Mouse (Mus musculus): ENCODE measurements around the gene Gm10181. TPM values are rescaled to one million over a fixed set of nuclear protein-coding genes. Genes with fewer than 3 reads are reported as not detected.
"Not testable (repeated sequence)": the region's sequence is repeated elsewhere in the genome, so short reads cannot be mapped to it uniquely, and the experiment has no call there.

Gene Gm10181
- total RNA-seq (2021): not detected
- long read RNA-seq, experiment 1: 0 reads
- long read RNA-seq, experiment 2: 0 reads

DNA sequence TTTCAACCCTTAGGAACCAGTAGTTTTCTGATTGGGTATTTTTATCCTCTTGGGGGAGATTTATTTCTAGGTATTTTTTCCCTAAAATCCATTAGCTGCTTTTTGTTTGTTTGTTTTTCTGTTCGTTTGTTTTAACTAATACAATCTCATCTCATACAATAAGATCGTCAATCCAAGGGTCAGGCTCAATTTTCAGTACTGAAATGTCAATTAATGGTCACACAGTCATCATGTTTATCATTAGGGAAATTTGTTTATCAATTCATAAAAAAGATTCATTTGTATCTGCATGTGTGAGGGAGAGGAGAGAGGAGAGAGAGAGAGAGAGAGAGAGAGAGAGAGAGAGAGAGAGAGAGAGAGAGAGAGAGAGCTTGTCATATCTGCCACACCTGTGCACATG lies at the start of gene Gm10181:
Gm10181 (plus strand) TSS at position 301 of the 400 bp plus-strand sequence.
- no peak for DNase-seq (ENCODE audit: low spot score in 2 of 2)

DNA sequence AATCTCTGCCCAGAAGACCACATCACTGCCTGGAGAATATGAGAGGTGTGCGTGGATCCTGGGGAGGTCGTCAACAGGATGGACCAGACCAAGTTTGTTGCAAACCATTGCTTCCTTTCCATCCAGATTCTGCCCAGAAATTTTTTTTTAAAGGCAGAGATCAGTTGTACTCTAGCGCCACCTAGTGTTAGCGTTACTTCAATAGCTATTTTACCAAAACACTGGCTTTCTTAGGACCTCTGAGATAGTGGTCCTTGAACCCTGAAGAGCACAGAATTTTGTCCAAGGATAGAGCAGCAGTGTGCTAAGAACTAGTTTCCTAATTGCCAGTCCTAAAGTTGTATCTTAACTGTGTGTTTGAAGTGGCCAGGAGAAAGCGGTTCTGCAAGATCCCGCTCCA lies 47.6 kb upstream of the Gm10181 start:
- no peak for DNase-seq (ENCODE audit: low spot score in 2 of 2)

DNA sequence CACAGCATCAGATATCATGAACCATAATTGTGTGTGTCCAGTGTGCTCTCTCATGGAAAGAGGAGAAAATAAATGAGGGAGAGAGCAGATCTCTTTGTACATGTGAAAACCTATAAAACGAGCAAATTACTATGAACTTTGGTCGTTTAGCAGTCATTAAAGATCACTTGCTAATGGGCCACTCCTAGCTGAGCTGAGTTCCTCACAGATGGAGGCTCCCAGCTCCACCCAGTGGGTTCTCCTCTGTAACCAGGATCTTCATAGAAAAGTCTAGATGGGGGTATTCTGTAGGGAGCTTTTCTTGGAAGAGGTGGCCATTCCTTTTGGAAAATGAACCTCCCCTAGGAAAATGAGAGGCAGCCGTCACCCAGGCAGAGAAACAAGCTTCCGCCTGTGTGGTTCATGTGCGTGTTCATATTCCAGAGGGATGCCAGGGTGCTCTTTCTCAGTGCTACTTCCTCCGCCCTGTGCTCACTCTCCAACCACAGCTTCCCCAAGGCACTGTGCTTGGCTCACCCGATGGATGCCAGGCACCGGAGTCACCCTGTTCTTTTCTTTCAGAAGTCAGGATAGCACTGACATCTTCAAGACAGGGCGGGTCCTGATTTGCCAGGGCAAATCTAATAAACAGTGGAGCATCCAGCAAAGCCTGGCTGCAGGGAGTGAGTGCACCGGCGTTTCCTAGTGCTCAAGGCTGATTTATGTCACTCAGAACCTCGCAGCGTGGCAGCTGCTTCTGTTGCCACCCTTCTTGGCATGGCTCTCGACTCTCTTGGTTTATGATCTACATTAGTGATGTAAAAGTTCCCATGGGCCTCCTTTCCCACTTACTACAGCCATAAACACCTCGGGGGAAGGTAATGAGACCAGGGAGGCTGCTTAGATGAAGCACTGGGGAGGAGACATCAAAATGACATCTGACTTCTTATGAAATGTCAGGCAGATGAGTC lies 46.8 kb upstream of the Gm10181 start:
- DNase-seq (ENCODE audit: low spot score in 2 of 2): no peak

DNA sequence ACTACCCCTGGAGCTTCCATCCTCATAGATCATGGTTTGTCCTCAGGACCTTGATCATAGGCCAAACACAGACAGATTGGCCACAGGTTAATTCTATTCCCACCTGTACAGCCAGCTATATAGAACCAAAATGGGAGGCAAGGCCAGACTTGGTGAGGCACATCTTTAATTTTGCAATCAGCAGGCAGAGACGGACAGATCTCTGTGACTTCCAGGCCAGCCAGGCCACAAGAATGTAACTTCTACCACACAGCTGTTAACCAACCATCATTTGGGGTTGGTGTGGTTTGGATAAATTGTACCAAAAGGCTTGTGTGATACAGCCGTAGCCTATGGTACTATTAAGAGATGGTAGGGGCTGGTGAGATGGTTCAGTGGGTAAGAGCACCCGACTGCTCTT lies 44.9 kb upstream of the Gm10181 start:
- no peak for DNase-seq (ENCODE audit: low spot score in 2 of 2)

DNA sequence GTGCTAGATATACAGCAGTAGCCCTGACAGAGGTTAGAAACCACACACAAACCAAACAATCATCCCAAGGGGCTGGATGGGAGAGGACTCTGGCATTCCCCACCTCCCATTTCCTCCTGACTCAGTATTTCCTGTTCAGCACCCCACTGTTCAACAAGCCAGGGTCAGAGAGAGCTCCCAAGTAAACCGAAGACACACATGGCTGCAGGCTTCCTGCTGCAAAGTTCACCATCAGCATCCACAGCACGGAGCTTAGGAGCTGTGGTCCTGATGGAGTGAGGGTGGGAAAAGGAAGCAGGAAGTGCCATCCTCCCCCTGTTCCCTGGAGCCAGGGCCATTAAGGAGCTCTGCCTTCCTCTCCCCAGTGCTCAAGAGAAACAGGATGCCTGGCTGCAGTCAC lies 40.9 kb upstream of the Gm10181 start:
- DNase-seq (ENCODE audit: low spot score in 2 of 2): no peak

DNA sequence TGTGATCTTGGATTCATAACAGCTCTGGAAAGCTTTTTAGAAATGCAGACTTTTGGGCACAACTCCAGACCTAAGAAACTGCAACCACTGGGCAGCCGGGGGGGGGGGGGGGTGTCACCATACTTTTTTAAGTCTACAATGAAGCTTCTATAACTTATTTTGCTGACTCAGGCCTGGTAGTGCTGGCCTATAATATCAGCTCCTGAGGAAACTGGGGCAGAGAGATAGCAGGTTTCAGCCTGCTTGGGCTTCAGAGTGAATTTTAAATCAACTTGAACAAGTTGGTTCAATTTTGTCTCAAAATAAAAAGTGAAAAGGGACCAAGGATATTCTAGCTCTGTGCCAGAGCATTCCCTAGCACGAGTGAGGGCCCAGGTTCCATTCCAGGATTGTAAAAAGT lies 40.3 kb upstream of the Gm10181 start:
- no peak for DNase-seq (ENCODE audit: low spot score in 2 of 2)

DNA sequence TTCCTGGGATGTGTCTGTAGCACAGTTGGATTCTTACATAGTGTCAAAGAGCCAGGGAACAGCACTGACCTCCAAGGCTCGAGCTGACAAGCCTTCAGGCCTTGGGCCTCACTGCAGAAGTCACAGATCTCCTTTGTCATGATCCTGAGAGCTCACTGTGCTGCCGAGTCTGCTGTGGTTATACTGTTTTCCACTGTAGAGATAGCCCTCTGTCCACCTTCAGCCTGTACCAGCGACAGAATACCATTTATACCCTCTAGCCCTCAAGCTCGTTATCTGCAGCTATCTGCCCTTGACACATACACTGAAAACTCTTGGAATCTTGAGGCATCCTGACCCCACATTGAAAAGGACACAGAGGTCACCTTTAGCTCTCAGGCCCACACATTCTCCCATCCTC lies 37.3 kb upstream of the Gm10181 start:
- DNase-seq (ENCODE audit: low spot score in 2 of 2): no peak

DNA sequence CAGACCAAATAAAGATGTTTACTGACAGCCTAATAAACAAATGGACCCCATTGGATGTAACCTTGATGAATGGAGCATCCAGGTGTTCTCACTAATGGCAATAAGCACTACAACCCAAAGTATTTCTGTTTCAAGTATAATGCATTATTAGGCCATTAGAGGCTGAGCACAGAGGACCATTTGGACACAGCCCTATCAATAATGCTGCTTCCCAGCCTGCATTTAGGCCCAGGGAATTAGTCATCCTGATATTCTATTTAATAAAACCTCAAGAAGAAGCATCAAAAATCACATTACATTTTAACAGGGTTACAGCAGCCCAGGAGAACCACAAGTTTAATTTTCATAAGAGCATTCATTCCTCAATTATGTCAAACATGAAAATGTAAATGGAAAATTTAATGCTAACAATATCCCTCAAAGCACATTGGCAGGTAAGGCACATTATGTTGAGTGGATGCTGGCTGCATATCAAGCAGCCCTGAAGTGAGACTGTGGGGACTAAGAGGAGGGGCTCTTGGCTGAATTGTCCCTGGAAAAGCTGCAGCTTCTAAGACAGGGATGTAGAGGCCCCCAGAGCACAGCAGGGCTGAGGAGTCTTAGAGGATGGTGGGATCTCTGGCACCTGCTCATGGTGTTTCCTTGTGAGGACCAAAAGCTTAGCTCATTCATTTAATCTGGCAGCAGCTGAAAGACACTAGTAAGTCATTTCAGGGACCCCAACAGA lies 33.4 kb upstream of the Gm10181 start:
- DNase-seq (ENCODE audit: low spot score in 2 of 2): no peak

DNA sequence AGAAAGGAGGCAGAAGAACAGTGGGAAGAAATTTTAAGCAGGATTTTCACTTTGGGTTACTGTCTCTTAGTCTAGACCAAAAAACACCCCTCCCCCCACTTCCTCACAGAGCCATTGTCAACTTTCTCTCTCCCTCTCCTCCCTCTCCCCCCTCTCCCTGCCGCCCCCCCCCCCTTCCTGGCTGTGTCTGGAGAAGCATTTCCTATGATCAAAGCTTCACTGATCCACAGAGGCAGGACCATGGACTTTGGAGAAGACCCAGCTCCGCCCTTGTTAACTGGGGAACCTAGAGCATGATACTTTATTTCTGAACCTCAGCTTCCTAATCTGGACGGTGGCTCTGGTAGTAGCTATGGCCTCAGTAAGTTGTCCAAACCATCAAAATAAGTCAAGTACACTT lies 30.5 kb upstream of the Gm10181 start:
- no peak for DNase-seq (ENCODE audit: low spot score in 2 of 2)

DNA sequence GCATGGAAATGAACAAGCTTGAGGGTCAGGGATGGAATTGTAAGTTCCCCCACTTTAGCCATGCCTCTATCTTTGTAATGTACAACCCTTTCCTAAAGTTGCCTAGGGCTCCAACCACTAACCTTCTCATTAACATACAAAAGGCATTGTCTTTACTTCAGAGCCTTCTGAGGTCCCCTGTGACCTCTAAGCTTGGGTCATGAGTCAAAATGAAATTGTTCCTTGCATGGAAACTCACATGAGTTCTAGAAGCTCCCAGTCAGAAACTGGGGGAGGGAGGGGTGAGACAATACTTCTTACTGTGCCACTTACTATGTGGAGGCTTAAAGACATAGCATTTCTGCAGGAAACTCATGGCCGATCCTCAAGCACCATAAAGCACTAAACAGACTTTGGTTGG lies 16.6 kb upstream of the Gm10181 start:
- no peak for DNase-seq (ENCODE audit: low spot score in 2 of 2)

DNA sequence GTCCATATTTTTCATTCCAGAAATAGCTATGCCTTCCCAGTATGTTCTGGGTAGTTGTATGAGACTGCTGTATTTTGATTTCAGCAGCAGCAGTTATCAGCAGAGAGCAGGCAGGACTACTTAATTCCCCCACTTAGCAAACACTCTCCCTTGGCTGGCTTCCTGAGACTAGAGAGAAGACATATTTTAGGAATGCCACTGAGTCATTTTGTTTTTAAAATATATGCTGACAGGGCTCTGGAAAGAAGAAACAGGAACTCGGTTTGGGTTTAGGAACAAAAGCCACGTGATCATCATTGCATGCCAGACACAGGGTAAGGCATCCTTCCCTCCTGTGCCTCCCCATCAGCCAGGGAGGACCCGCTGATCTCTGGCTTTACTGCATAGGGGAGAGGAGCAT lies 13.2 kb upstream of the Gm10181 start:
- no peak for DNase-seq (ENCODE audit: low spot score in 2 of 2)

DNA sequence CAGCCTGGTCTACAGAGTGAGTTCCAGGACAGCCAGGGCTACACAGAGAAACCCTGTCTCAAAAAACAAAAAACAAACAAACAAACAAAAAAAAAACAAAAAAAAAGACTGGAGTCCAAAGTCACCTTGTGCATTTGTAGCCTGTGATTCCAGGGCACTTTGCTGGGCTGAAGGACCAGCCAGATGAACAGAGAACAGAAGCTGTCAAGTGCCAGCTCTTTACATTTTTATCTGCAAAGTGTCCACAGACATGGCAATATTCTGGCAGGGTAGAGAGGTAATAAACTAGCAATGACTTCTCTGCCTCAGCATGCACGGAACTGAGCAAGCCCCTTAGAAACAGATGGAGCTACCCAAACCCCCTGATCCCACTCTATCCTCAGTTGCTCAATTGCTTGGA lies 12.7 kb upstream of the Gm10181 start:
- no peak for DNase-seq (ENCODE audit: low spot score in 2 of 2)

DNA sequence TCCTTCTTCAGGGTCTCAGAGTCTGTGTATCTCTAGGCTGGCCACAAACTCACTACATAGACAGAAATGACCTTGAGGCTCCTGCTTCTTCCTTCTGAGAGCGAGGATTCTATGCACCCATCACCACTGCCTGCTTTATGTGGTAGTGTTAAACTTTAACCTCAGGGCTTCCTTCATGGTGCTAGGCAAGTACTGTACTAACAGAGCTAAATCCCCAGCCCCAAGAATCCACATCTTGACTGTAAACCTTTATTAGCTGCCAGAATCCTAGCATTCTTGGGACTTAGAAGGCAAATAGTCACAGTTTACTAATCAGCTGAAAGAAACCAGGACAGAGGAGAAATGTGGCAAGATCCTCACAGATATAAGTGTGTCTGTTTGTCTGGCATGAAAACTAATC lies 1.6 kb downstream of the Gm10181 start:
- DNase-seq (ENCODE audit: low spot score in 2 of 2): no peak

DNA sequence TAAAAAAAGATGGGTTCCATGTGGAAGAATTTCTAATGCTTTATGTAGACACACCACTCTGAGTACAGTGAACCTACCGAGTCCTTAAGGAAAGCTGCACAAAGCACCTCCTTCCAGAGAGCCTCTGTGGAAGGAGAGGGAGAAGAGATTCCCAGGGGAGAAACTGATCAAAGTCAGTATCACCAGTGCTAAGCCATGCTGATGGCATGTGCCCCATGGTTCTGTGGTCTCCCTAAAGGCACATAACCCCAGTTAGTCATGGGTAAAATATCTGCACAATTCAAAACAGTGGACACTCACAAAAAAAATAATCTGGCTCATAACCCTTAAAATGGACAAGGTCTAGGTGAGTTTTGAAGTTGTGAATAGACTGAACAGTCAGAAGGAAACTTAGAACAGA lies 13.7 kb downstream of the Gm10181 start:
- no peak for DNase-seq (ENCODE audit: low spot score in 2 of 2)

DNA sequence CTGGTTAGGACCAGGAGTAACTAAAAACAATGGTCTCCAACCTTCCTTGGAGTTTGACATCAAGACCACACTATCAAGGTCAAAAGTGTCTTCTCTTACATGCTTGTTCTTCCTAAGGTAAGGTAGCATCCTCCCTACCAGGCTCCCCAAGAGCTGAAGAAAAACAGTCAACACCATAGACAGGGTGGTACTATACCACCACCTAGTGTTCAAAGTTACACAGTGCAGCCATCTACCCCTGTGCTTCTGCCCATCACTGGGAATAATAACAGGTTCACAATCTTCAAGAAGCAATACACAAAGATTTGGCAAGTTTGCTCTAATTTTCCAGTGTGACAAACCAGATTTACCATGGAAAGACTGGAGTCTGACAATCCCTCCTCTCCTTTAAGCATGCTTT lies 15.4 kb downstream of the Gm10181 start:
- DNase-seq (ENCODE audit: low spot score in 2 of 2): no peak

DNA sequence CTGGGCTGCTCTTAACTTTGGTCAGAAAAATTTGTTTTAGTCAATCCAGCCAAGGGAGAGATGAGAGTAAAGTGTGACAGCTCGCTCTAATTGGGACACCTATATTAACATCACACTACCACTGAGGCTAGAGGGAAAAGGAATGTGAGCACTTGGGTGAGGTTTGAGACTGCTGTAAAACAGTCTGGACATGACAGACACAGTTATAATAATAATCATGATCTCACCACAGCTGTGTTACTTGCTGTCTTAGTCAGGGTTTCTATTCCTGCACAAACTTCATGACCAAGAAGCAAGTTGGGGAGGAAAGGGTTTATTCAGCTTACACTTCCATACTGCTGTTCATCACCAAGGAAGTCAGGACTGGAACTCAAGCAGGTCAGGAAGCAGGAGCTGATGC lies 34.4 kb downstream of the Gm10181 start:
- not testable (repeated sequence) for DNase-seq (ENCODE audit: low spot score in 2 of 2)

DNA sequence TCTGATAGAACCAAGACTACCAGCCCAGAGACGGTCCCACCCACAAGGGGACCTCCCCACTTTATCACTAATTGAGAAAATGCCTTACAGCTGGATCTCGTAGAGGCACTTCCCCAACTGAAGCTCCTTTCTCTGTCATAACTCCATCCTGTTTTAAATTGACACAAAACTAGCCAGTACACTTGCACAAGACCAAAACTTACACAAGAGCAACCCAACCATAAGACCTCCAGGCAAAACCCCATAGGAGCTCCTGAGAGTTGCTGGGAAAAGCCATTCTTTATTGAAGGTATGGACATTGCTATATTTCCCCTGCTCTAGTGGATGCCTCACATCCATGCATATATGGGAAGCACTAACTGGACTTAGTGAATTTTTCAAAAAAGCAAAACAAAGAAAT lies 34.8 kb downstream of the Gm10181 start:
- DNase-seq (ENCODE audit: low spot score in 2 of 2): no peak

DNA sequence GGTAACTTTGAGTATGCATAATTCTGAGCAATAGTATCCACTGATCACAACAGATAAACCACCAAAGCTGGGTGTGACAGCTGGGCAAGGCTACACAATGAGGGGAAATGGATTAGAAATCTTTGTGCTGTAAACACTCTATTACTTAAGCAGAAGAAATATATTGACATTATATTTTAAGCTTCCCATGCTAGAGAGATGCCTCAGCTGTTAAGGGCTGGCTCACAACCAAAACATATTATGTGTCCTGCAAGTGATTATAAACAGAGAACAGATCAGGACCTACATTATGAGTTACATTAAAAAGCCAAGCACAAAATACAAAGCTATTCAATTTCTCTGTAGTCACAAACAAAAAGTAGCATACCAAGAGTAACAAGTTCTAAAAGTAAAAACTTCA lies 43.0 kb downstream of the Gm10181 start:
- DNase-seq (ENCODE audit: low spot score in 2 of 2): no peak

DNA sequence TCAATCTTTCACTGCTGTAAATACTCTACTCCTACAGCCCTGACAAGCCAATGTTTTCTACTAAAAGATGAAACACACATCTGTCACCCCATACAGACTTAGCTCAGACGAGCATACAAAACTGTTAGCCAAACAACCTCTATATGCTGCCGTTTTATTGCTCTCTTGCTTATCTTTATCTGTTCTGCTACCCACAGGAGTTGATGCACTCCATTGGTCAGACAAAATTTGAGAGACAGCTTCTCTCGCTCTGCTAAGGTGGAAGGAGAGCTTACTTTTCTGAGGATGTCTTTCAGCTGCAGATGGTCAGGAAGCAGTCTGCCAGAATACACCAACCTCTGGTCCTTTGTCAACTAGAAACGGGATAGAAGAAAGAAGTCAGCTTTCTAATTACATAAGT lies 43.7 kb downstream of the Gm10181 start:
- no peak for DNase-seq (ENCODE audit: low spot score in 2 of 2)

DNA sequence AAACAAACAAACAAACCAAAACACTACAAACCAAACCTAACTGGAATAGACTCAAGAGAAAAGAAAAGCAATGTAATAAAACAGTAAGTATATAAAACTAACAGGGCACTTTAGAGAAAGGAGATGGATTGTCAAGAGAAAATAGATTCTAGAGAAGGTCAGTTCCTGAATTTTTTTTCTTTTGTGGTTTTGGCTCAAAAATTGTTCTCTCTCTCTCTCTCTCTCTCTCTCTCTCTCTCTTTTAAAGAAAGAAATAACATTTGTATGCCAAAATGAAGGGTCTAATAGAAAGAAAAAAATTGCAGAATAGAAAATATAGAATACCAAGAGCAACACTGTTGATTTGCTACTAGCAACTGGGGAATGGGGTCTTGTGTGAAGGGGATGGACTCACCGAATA lies 49.7 kb downstream of the Gm10181 start:
- DNase-seq (ENCODE audit: low spot score in 2 of 2): no peak
